Mouse (Mus musculus) embryonic facial prominence, embryonic 11.5 days (tissue): Measurements from ENCODE around the gene Olfr1029. TPM values are rescaled to one million over a fixed set of nuclear protein-coding genes. Genes with fewer than 3 reads are reported as not detected.
"Not testable (repeated sequence)": the region's sequence is repeated elsewhere in the genome, so short reads cannot be mapped to it uniquely, and the experiment has no call there.

ENCODE experiments used
- ATAC-seq: fragments of 200-750 bp; cut with Nextera tagmentation; replicated peaks from 2 replicates; pipeline ENCODE4 v1.8.0; 2017; ENCODE audit warnings: low read depth; ENCODE audit not compliant: insufficient number of reproducible peaks, low FRiP score, low TSS enrichment
- DNase-seq: peaks from one replicate; pipeline ENCODE4 v3.0.0-alpha.2; 2015; ENCODE audit warnings: low spot score
- H3K27ac ChIP-seq: fragments of 300-500 bp; sonication (generic); replicated peaks from 2 replicates; pipeline ENCODE4 v1.5.1; 2014; ENCODE audit warnings: mild to moderate bottlenecking, low read depth, low read length, control low read depth
- H3K27me3 ChIP-seq: fragments of 300-500 bp; sonication (generic); 2 replicates; pipeline ENCODE4 v1.6.1; 2014; ENCODE audit warnings: mild to moderate bottlenecking, low read length, moderate library complexity, mixed read lengths; ENCODE audit not compliant: control insufficient read depth, insufficient read depth
- H3K36me3 ChIP-seq: fragments of 300-500 bp; sonication (generic); replicated peaks from 2 replicates; pipeline ENCODE4 v1.6.1; 2014; ENCODE audit warnings: low read depth, mild to moderate bottlenecking, low read length, moderate library complexity, mixed read lengths; ENCODE audit not compliant: control insufficient read depth, insufficient read depth
- H3K4me1 ChIP-seq: fragments of 300-500 bp; sonication (generic); 2 replicates; pipeline ENCODE4 v1.6.1; 2014; ENCODE audit warnings: low read length, mixed read lengths; ENCODE audit not compliant: control insufficient read depth, insufficient read depth
- H3K4me2 ChIP-seq: fragments of 300-500 bp; sonication (generic); 2 replicates; pipeline ENCODE4 v1.6.1; 2014; ENCODE audit warnings: low read depth, mild to moderate bottlenecking, control low read depth, low read length, moderate library complexity
- H3K4me3 ChIP-seq: fragments of 300-500 bp; sonication (generic); 2 replicates; pipeline ENCODE4 v1.5.1; 2014; ENCODE audit warnings: low read depth, low read length, control low read depth
- H3K9ac ChIP-seq: fragments of 300-500 bp; sonication (generic); replicated peaks from 2 replicates; pipeline ENCODE4 v1.6.1; 2014; ENCODE audit warnings: mild to moderate bottlenecking, control low read depth, low read length
- H3K9me3 ChIP-seq: fragments of 300-500 bp; sonication (generic); replicated peaks from 2 replicates; pipeline ENCODE4 v1.6.1; 2016; ENCODE audit warnings: mild to moderate bottlenecking, low read length, inconsistent platforms, mixed read lengths; ENCODE audit not compliant: control insufficient read depth
- WGBS: fragments of 180-500 bp; shearing (Covaris S2); extraction: QIAGEN DNeasy Blood & Tissue Kit; methylation state at CpG from one replicate; pipeline ENCODE4 v1.1.7; 2014; 5-methylcytosine and 5-hydroxymethylcytosine counted together
- polyA plus RNA-seq: library from polyadenylated mRNA; unstranded; fragments of >200 nt; fragmentation: Nextera tagmentation; extraction: Ambion mirVana; gene quantifications from 2 replicates; pipeline ENCODE4 v1.2.1, GENCODE M21; 2014

The Olfr1029 gene
- polyA plus RNA-seq, result not detected in 2 replicates

DNA sequence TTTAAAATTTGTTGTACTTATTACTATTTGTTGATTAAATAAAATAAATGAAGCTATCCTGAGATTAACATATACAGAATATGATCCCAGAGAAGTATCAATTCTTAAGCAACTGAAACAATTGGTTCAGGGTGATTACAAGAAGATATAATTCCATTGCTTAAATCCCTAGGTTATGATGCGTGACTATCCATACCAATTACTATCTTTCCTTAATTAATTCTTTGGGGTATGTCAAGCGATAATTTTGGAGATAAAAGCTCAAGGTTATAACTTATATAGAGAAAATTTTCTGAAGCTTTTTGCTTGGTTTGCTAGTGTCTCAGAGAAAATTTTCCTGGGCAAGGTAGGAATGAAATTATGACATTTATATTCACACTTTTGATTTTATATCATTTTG, at the start of gene Olfr1029:
TSS of gene Olfr1029 (plus strand) at position 301 of the 400 bp plus-strand sequence.
- Histone ChIP-seq H3K27ac (no peak within 1 kb of the TSS), H3K36me3 (no peaks in the 10 kb centered on the region), H3K4me3 (no peak within 1 kb of the TSS), H3K4me2 (no peak within 1 kb of the TSS), H3K27me3 (no peaks in the 10 kb centered on the region), H3K9ac (no peak within 1 kb of the TSS), H3K4me1 (no peaks in the 10 kb centered on the region), H3K9me3 (no peaks in the 10 kb centered on the region)
- ATAC-seq (no peak), DNase-seq (no peak)
- WGBS, result 85% methylated on average over 2 of the region's 2 CpGs

DNA sequence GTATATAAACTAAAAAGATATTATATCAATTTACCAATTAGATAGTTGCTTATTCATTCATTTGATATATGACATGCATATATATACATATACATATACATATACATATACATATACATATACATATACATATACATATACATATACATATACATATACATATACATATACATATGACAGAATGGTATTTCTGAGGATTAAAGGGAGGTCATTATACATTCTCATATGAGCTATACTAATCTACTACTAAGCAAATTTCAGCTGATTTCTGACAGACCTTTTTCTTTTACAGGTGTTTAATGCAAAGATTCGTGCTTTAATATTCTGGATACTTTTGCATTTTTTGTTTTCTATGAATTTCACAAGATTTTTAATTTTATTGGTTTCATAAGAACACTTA, 23.6 kb upstream of the Olfr1029 start, which contains the start of gene Olfr1028:
TSS of gene Olfr1028 (plus strand) at position 301 of the 400 bp plus-strand sequence.
- Histone ChIP-seq H3K27ac (no peak within 1 kb of the TSS), H3K4me3 (no peak within 1 kb of the TSS), H3K4me2 (no peak within 1 kb of the TSS), H3K4me1 (no peaks in the 10 kb centered on the region), H3K9ac (no peak within 1 kb of the TSS), H3K27me3 (no peaks in the 10 kb centered on the region), H3K36me3 (no peaks in the 10 kb centered on the region), H3K9me3 (no peaks in the 10 kb centered on the region)
- no peak for DNase-seq
- WGBS, result 76% methylated on average over 1 of the region's 1 CpGs
- no peak for ATAC-seq

DNA sequence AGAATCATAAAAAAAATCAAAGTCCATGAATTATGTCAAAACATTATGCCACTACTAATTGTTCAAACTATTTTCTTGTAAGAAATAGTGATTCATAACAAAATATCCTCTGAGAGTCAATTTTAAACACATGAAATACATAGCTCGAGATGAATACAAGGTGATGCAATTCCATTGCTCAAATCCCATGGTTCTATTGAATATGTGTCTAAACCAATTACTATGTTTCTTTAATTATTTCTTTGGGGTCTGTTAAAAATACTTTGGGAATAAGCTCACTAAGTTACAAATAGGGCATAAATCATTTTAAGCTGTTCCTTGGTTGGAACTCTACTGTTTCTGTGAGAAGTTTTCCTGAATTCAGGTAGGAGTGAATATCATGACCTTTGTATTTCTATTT, 5.3 kb downstream of the Olfr1029 start, which contains the start of gene Olfr1030:
TSS of gene Olfr1030 (plus strand) at position 301 of the 400 bp plus-strand sequence.
- H3K9ac ChIP-seq, result no peak within 1 kb of the TSS
- no peak within 1 kb of the TSS for H3K4me2 ChIP-seq
- no peaks in the 10 kb centered on the region for H3K27me3 ChIP-seq
- H3K27ac ChIP-seq, result no peak within 1 kb of the TSS
- 80% methylated on average over 1 of the region's 1 CpGs for WGBS
- H3K36me3 ChIP-seq, result no peaks in the 10 kb centered on the region
- H3K9me3 ChIP-seq, result no peaks in the 10 kb centered on the region
- no peak within 1 kb of the TSS for H3K4me3 ChIP-seq
- no peak for DNase-seq
- H3K4me1 ChIP-seq, result no peaks in the 10 kb centered on the region
- ATAC-seq, result no peak

DNA sequence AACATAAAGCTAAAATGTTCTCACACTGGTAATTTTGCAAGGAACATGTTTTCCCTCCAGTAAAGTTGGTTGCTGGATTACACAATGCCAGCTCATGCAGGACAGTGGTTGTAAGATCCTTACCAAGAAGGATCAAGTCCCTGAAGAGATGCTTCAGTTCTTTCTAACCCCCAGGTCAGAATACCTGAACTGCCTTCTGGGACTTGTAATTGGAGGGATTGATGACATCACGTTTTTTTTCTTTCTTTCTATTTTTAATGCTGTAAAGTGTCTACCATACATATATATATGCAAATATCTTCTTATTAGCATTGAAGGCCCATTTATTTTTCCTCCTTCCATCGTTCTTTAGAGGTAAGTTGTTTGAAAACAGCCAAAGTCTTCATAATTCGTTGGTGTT, 16.3 kb downstream of the Olfr1029 start, which contains the start of gene Olfr1031:
TSS of gene Olfr1031 (plus strand) at position 301 of the 400 bp plus-strand sequence.
- H3K4me2 ChIP-seq, result no peak within 1 kb of the TSS
- no peaks in the 10 kb centered on the region for H3K27me3 ChIP-seq
- no peaks in the 10 kb centered on the region for H3K4me1 ChIP-seq
- no peak within 1 kb of the TSS for H3K9ac ChIP-seq
- no peak for DNase-seq
- no peaks in the 10 kb centered on the region for H3K36me3 ChIP-seq
- no peak within 1 kb of the TSS for H3K4me3 ChIP-seq
- no peaks in the 10 kb centered on the region for H3K9me3 ChIP-seq
- WGBS, result 66% methylated on average over 3 of the region's 3 CpGs
- no peak within 1 kb of the TSS for H3K27ac ChIP-seq
- ATAC-seq, result no peak

DNA sequence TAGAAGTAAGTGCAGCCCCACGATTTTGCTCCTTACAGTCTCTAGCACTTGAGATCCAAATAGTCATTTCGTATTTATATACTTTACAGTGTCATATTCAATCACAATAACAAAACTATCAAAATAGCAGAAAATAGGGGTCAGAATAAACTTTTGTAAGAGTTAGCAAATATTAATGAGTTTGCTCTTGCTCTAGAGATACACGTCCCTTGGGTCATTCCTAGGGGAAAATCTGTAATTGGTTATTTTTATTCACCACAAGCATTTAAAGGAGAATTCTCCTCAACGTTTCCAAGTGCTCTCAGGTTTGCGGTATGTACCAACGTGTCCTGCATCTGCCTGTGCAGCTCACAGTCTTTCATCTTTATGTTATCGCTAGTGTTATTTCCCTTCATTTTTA, 31.5 kb downstream of the Olfr1029 start, which contains the start of gene Olfr1032:
TSS of gene Olfr1032 (plus strand) at position 301 of the 400 bp plus-strand sequence.
- Histone ChIP-seq H3K9ac (no peak within 1 kb of the TSS), H3K9me3 (no peaks in the 10 kb centered on the region), H3K27ac (no peak within 1 kb of the TSS), H3K4me3 (no peak within 1 kb of the TSS), H3K4me2 (no peak within 1 kb of the TSS), H3K36me3 (no peaks in the 10 kb centered on the region), H3K4me1 (no peaks in the 10 kb centered on the region), H3K27me3 (no peaks in the 10 kb centered on the region)
- ATAC-seq (no peak), DNase-seq (no peak)
- 87% methylated on average over 7 of the region's 7 CpGs for WGBS

DNA sequence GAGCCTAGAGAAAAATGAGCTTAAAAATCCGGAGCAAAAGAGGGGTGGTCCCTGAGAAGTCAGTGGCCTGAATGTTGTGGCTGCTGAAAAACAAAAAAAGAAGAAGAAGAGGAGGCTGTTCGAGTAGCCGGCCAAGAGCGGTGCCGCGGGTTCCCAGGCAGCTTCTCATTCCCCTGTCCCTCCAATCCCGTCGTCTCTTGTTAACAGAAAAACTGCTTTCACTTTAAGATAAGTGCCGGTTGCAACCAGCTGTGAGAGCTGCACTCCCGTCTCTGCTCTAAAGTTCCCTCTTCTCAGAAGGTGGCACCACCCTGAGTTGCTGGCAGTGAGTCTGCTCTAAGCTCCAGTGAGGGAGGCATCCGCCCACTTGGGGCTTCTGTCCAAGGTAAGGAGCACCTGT, 46.7 kb downstream of the Olfr1029 start, which contains the start of gene Olfr1033:
TSS of gene Olfr1033 (plus strand) at position 228 of the 400 bp plus-strand sequence.
- peak; percentile 47 for DNase-seq
- ATAC-seq, H3K36me3 ChIP-seq, H3K27me3 ChIP-seq, H3K27ac ChIP-seq, H3K9ac ChIP-seq, H3K4me1 ChIP-seq, H3K9me3 ChIP-seq: not testable (repeated sequence)
- 1% methylated on average over 10 of the region's 11 CpGs for WGBS
- Histone ChIP-seq H3K4me2 (peak within 1 kb of the TSS; percentile 25), H3K4me3 (peak within 1 kb of the TSS; percentile 15; the same call in 1 of the 2 replicates)

DNA sequence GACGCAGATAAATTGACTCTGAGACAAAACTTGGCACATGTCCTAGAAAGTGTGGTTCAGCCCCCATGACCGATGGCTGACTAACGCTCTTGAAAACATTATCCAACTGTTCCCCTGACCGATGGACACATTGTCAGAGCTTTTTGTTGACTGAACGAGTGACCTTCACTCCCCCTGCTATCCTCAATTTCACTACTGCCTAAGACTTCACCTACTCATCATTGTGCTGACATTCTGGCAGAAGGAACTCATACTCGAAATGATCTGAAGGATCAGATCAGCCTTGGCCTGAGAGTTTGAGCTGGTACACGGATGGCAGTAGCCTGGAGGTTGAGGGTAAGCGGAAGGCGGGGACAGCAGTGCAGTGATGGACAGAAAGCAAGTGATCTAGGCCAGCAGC, 47.8 kb downstream of the Olfr1029 start:
- not testable (repeated sequence) for H3K9ac ChIP-seq, H3K27me3 ChIP-seq, DNase-seq, H3K4me3 ChIP-seq, H3K9me3 ChIP-seq, H3K4me1 ChIP-seq, H3K36me3 ChIP-seq, H3K27ac ChIP-seq, H3K4me2 ChIP-seq, ATAC-seq
- WGBS, result 80% methylated on average over 3 of the region's 9 CpGs
